Mouse (Mus musculus) heart, adult 11 months (tissue): ENCODE measurements around the gene Abhd4.

Experiments used
- DNase-seq: peaks from one replicate; pipeline ENCODE4 v3.0.0; 2022

Gene Abhd4

GRCm38 (mm10) chr14:54239002-54239736 is 14.8 kb upstream of the Abhd4 start:
- peak; percentile 97 for DNase-seq

GRCm38 (mm10) chr14:54240542-54240941 is 13.4 kb upstream of the Abhd4 start:
- no peak for DNase-seq

GRCm38 (mm10) chr14:54244183-54244582 is 9.8 kb upstream of the Abhd4 start:
- no peak for DNase-seq

GRCm38 (mm10) chr14:54246232-54246631 is 7.8 kb upstream of the Abhd4 start:
- no peak for DNase-seq

- no peak for DNase-seq
These were observed 4.7 kb upstream of the Abhd4 start for GRCm38 (mm10) chr14:54249326-54249725.

GRCm38 (mm10) chr14:54250122-54250521 is 3.9 kb upstream of the Abhd4 start:
- no peak for DNase-seq

- DNase-seq, result peak; percentile 70
These were observed 748 bp downstream of the Abhd4 start for GRCm38 (mm10) chr14:54254670-54255202.

- DNase-seq, result peak; percentile 84
These were observed 4.2 kb downstream of the Abhd4 start for GRCm38 (mm10) chr14:54258131-54258670.

GRCm38 (mm10) chr14:54259003-54259721 is 5.2 kb downstream of the Abhd4 start:
- peak; percentile 99 for DNase-seq

- no peak for DNase-seq
These were observed 5.7 kb downstream of the Abhd4 start for GRCm38 (mm10) chr14:54259722-54260085.

GRCm38 (mm10) chr14:54260196-54260595 is 6.2 kb downstream of the Abhd4 start:
- DNase-seq, result peak; percentile 85

GRCm38 (mm10) chr14:54261386-54261785 is 7.4 kb downstream of the Abhd4 start:
- DNase-seq, result no peak

- peak; percentile 52 for DNase-seq
These were observed 8.6 kb downstream of the Abhd4 start for GRCm38 (mm10) chr14:54262622-54263021.

- peak; percentile 78 for DNase-seq
These were observed 9.1 kb downstream of the Abhd4 start for GRCm38 (mm10) chr14:54263099-54263498.

GRCm38 (mm10) chr14:54264231-54264630 is 10.2 kb downstream of the Abhd4 start:
- peak; percentile 71 for DNase-seq

GRCm38 (mm10) chr14:54265093-54265492 is 11.1 kb downstream of the Abhd4 start:
- peak; percentile 72 for DNase-seq

- DNase-seq, result peak; percentile 72
These were observed 12.0 kb downstream of the Abhd4 start for GRCm38 (mm10) chr14:54265951-54266350.

- DNase-seq, result peak; percentile 79
These were observed 14.0 kb downstream of the Abhd4 start for GRCm38 (mm10) chr14:54267966-54268365.

- DNase-seq, result no peak
These were observed 15.6 kb downstream of the Abhd4 start for GRCm38 (mm10) chr14:54269566-54269965.

GRCm38 (mm10) chr14:54270413-54270812 is 16.4 kb downstream of the Abhd4 start:
- peak; percentile 40 for DNase-seq

- peak; percentile 4 for DNase-seq
These were observed 18.1 kb downstream of the Abhd4 start for GRCm38 (mm10) chr14:54271976-54272606.

- peak; percentile 46 for DNase-seq
These were observed 18.7 kb downstream of the Abhd4 start for GRCm38 (mm10) chr14:54272696-54273095.

GRCm38 (mm10) chr14:54276446-54276845 is 22.5 kb downstream of the Abhd4 start:
- peak; percentile 63 for DNase-seq
